Mouse (Mus musculus) neural tube, embryonic 14.5 days (tissue): ENCODE data around the gene Tmem165. TPM values are rescaled to one million over a fixed set of nuclear protein-coding genes. Genes with fewer than 3 reads are reported as not detected.

ENCODE experiments used
- ATAC-seq: fragments of 200-750 bp; cut with Nextera tagmentation; 2 replicates; pipeline ENCODE4 v1.8.0; 2017; ENCODE audit warnings: low read depth, mild to moderate bottlenecking, moderate TSS enrichment, moderate library complexity
- H3K27ac ChIP-seq: fragments of 300-500 bp; sonication (generic); 2 replicates; pipeline ENCODE4 v1.5.1; 2014; ENCODE audit warnings: low read depth, mild to moderate bottlenecking, control low read depth, low read length, moderate library complexity, mixed read lengths
- H3K27me3 ChIP-seq: fragments of 300-500 bp; sonication (generic); 2 replicates; pipeline ENCODE4 v1.6.1; 2014; ENCODE audit warnings: low read length; ENCODE audit not compliant: control insufficient read depth, insufficient read depth
- H3K36me3 ChIP-seq: fragments of 300-500 bp; sonication (generic); 2 replicates; pipeline ENCODE4 v1.6.1; 2014; ENCODE audit warnings: low read length, mixed read lengths; ENCODE audit not compliant: control insufficient read depth, insufficient read depth
- H3K4me1 ChIP-seq: fragments of 300-500 bp; sonication (generic); 2 replicates; pipeline ENCODE4 v1.6.1; 2014; ENCODE audit warnings: low read length; ENCODE audit not compliant: control insufficient read depth, insufficient read depth
- H3K4me2 ChIP-seq: fragments of 300-500 bp; sonication (generic); 2 replicates; pipeline ENCODE4 v1.6.1; 2014; ENCODE audit warnings: mild to moderate bottlenecking, low read depth, low read length, control low read depth
- H3K4me3 ChIP-seq: fragments of 300-500 bp; sonication (generic); 2 replicates; pipeline ENCODE4 v1.5.1; 2014; ENCODE audit warnings: low read depth, low read length, control low read depth, mixed read lengths
- H3K9ac ChIP-seq: fragments of 300-500 bp; sonication (generic); replicated peaks from 2 replicates; pipeline ENCODE4 v1.6.1; 2014; ENCODE audit warnings: low read depth, mild to moderate bottlenecking, control low read depth, low read length, mixed read lengths
- H3K9me3 ChIP-seq: fragments of 300-500 bp; sonication (generic); 2 replicates; pipeline ENCODE4 v1.6.1; 2016; ENCODE audit warnings: low read length; ENCODE audit not compliant: control insufficient read depth
- WGBS: fragments of 180-500 bp; shearing (Covaris S2); extraction: QIAGEN DNeasy Blood & Tissue Kit; methylation state at CpG from one replicate; pipeline ENCODE4 v1.1.7; 2014; 5-methylcytosine and 5-hydroxymethylcytosine counted together
- polyA plus RNA-seq: library from polyadenylated mRNA; unstranded; fragments of >200 nt; fragmentation: Nextera tagmentation; extraction: Ambion mirVana; gene quantifications from 2 replicates; pipeline ENCODE4 v1.2.1, GENCODE M21; 2014

Tmem165 gene
- polyA plus RNA-seq, 1 experiment from 2014 or later, result 54.0 TPM

DNA sequence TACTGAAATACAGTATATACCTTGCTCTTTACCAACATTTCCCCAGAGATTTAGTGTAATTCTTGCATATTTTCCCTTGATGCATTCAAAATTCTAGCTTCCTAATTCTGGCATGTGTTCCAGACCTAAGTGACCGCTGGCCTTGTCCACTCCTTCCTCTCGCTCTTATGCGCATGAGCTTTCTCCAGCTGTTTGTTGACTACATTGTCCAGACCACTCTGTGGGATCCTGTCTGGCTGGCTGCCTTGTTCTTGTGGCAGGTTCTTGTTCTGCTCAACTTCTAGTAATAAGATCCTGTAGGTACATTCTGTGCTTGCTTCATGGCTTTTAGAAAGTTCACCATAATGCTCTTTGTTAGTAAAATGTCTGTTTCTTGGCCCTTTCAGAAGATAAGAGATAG, 19.5 kb downstream of the Tmem165 start:
- H3K27ac ChIP-seq, result no peak overlapping the region
- H3K4me2 ChIP-seq, result no peak overlapping the region
- H3K27me3 ChIP-seq, result no peaks in the 10 kb centered on the region
- H3K36me3 ChIP-seq, result peaks cover 22% of the 10 kb centered on the region
- 98% methylated on average over 3 of the region's 3 CpGs for WGBS
- no peak overlapping the region for H3K4me3 ChIP-seq
- H3K9me3 ChIP-seq, result no peaks in the 10 kb centered on the region
- ATAC-seq, result no peak
- H3K9ac ChIP-seq, result no peak overlapping the region
- no peaks in the 10 kb centered on the region for H3K4me1 ChIP-seq

GRCm38 (mm10) chr5:76205886-76206285, 22.2 kb downstream of the Tmem165 start:
- H3K36me3 ChIP-seq, result peaks cover 24% of the 10 kb centered on the region
- no peaks in the 10 kb centered on the region for H3K27me3 ChIP-seq
- no peaks in the 10 kb centered on the region for H3K4me1 ChIP-seq
- H3K9ac ChIP-seq, result no peak overlapping the region
- no peaks in the 10 kb centered on the region for H3K9me3 ChIP-seq
- no peak overlapping the region for H3K27ac ChIP-seq
- no peak for ATAC-seq
- no peak overlapping the region for H3K4me2 ChIP-seq
- 90% methylated on average over 2 of the region's 2 CpGs for WGBS
- no peak overlapping the region for H3K4me3 ChIP-seq

- Histone ChIP-seq H3K27ac (no peak overlapping the region), H3K9ac (no peak overlapping the region), H3K4me3 (no peak overlapping the region), H3K4me1 (no peaks in the 10 kb centered on the region), H3K27me3 (no peaks in the 10 kb centered on the region), H3K4me2 (no peak overlapping the region), H3K9me3 (no peaks in the 10 kb centered on the region), H3K36me3 (peaks cover 24% of the 10 kb centered on the region)
- WGBS, result 96% methylated on average over 5 of the region's 5 CpGs
- ATAC-seq, result no peak
Observed at GRCm38 (mm10) chr5:76208066-76208465, 24.4 kb downstream of the Tmem165 start.

- peaks cover 4% of the 10 kb centered on the region; the same call in 1 of the 2 replicates for H3K36me3 ChIP-seq
- WGBS, result 84% methylated on average over 6 of the region's 6 CpGs
- H3K4me1 ChIP-seq, result no peaks in the 10 kb centered on the region
- no peak overlapping the region for H3K27ac ChIP-seq
- ATAC-seq, result no peak
- H3K9me3 ChIP-seq, result no peaks in the 10 kb centered on the region
- no peak overlapping the region for H3K4me3 ChIP-seq
- no peak overlapping the region for H3K9ac ChIP-seq
- no peaks in the 10 kb centered on the region for H3K27me3 ChIP-seq
- no peak overlapping the region for H3K4me2 ChIP-seq
Observed at GRCm38 (mm10) chr5:76216691-76217090, 33.0 kb downstream of the Tmem165 start.

- no peak for ATAC-seq
- H3K9ac ChIP-seq, result no peak overlapping the region
- no peak overlapping the region for H3K4me3 ChIP-seq
- no peak overlapping the region for H3K4me2 ChIP-seq
- no peak overlapping the region for H3K27ac ChIP-seq
- peaks cover 36% of the 10 kb centered on the region for H3K36me3 ChIP-seq
- 92% methylated on average over 13 of the region's 13 CpGs for WGBS
- no peaks in the 10 kb centered on the region for H3K27me3 ChIP-seq
- H3K9me3 ChIP-seq, result no peaks in the 10 kb centered on the region
- H3K4me1 ChIP-seq, result no peaks in the 10 kb centered on the region
Observed at GRCm38 (mm10) chr5:76231171-76231855, 47.6 kb downstream of the Tmem165 start.

- no peaks in the 10 kb centered on the region for H3K4me1 ChIP-seq
- no peak overlapping the region for H3K9ac ChIP-seq
- no peak overlapping the region for H3K4me3 ChIP-seq
- no peak for ATAC-seq
- no peaks in the 10 kb centered on the region for H3K27me3 ChIP-seq
- H3K27ac ChIP-seq, result no peak overlapping the region
- H3K4me2 ChIP-seq, result no peak overlapping the region
- 0 out of 2 replicates have a peak, but pooled peaks cover 6% of the 10 kb centered on the region for H3K36me3 ChIP-seq
- no peaks in the 10 kb centered on the region for H3K9me3 ChIP-seq
- WGBS, result 85% methylated on average over 3 of the region's 3 CpGs
Observed at GRCm38 (mm10) chr5:76243274-76243673, 59.6 kb downstream of the Tmem165 start.

- ATAC-seq, result no peak
- no peak overlapping the region for H3K4me2 ChIP-seq
- no peaks in the 10 kb centered on the region for H3K27me3 ChIP-seq
- no peak overlapping the region for H3K9ac ChIP-seq
- no peaks in the 10 kb centered on the region for H3K9me3 ChIP-seq
- no peak overlapping the region for H3K4me3 ChIP-seq
- no peak overlapping the region for H3K27ac ChIP-seq
- 98% methylated on average over 4 of the region's 4 CpGs for WGBS
- 0 out of 2 replicates have a peak, but pooled peaks cover 6% of the 10 kb centered on the region for H3K36me3 ChIP-seq
- H3K4me1 ChIP-seq, result no peaks in the 10 kb centered on the region
Observed at GRCm38 (mm10) chr5:76243929-76244328, 60.2 kb downstream of the Tmem165 start.

GRCm38 (mm10) chr5:76244430-76244829, 60.8 kb downstream of the Tmem165 start:
- H3K36me3 ChIP-seq, result 0 out of 2 replicates have a peak, but pooled peaks cover 6% of the 10 kb centered on the region
- ATAC-seq, result no peak
- no peaks in the 10 kb centered on the region for H3K27me3 ChIP-seq
- H3K27ac ChIP-seq, result no peak overlapping the region
- no peak overlapping the region for H3K9ac ChIP-seq
- no peaks in the 10 kb centered on the region for H3K4me1 ChIP-seq
- no peaks in the 10 kb centered on the region for H3K9me3 ChIP-seq
- H3K4me3 ChIP-seq, result no peak overlapping the region
- 96% methylated on average over 10 of the region's 10 CpGs for WGBS
- H3K4me2 ChIP-seq, result no peak overlapping the region

DNA sequence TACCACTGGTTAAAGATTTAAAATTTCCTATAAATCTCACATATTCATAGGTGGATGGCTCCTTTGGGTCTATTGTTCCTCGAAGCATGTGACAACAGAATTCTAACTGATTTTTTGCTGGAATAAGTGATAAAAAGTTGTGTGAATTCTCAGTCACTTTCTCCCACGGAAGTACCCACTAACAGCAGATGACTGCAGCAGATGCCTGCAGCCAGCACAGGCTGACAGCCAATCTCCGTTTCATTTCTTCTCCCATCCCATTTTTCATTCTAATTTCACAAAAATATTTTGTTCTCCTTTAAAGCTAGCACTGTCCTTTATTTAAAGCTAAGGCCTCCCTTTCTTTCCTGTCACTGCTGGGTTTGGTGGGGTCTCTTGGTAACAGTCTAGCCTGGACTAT, 61.7 kb downstream of the Tmem165 start:
- Histone ChIP-seq H3K9ac (no peak overlapping the region), H3K36me3 (0 out of 2 replicates have a peak, but pooled peaks cover under 1% of the 10 kb centered on the region), H3K4me1 (no peaks in the 10 kb centered on the region), H3K27me3 (no peaks in the 10 kb centered on the region), H3K9me3 (no peaks in the 10 kb centered on the region), H3K27ac (no peak overlapping the region), H3K4me3 (no peak overlapping the region), H3K4me2 (no peak overlapping the region)
- WGBS, result 93% methylated on average over 3 of the region's 3 CpGs
- ATAC-seq, result no peak
